Mouse (Mus musculus): Measurements from ENCODE around the gene Pstk. TPM values are rescaled to one million over a fixed set of nuclear protein-coding genes. Genes with fewer than 3 reads are reported as not detected.

Gene Pstk
- 19.5 and 20.4 TPM in 2 replicates for polyA plus RNA-seq (2015; fragmentation: Nextera tagmentation; extraction: Ambion mirVana)

GRCm38 (mm10) chr7:131370648-131371469 is at the start of gene Pstk:
TSS of gene Pstk (plus strand) at chr7:131371141.
- ATAC-seq = peak; percentile 95
- Histone ChIP-seq H3K9me3 (ENCODE audit: low read length) (no peaks in the 10 kb centered on the region), H3K27ac (ENCODE audit: low read depth) (peak within 1 kb of the TSS; percentile 90), H3K4me3 (ENCODE audit: low read depth, low read length) (peak within 1 kb of the TSS; percentile 75), H3K4me1 (ENCODE audit: insufficient read depth) (peaks cover 16% of the 10 kb centered on the region), H3K9ac (replicated peaks) (peak within 1 kb of the TSS; percentile 84), H3K27me3 (ENCODE audit: insufficient read depth, low read length) (no peaks in the 10 kb centered on the region), H3K36me3 (replicated peaks; ENCODE audit: insufficient read depth, low read length) (no peaks in the 10 kb centered on the region), H3K4me2 (ENCODE audit: low read depth, low read length) (peak within 1 kb of the TSS; percentile 91)
- peak; percentile 90 for DNase-seq
- WGBS (ENCODE audit: insufficient replicate concordance) = 4% methylated on average over 47 of the region's 47 CpGs
- TF ChIP-seq CTCF (IDR thresholded peaks at IDR 0.05; ENCODE audit: low read depth) (peak; percentile 96), EP300 (IDR thresholded peaks at IDR 0.05; ENCODE audit: low read depth) (no peak)

- Histone ChIP-seq H3K27ac (ENCODE audit: low read depth) (no peak within 1 kb of the TSS), H3K27me3 (ENCODE audit: insufficient read depth, low read length) (no peaks in the 10 kb centered on the region), H3K4me2 (ENCODE audit: low read depth, low read length) (no peak within 1 kb of the TSS), H3K9ac (replicated peaks) (no peak within 1 kb of the TSS), H3K36me3 (replicated peaks; ENCODE audit: insufficient read depth, low read length) (no peaks in the 10 kb centered on the region), H3K4me1 (ENCODE audit: insufficient read depth) (no peaks in the 10 kb centered on the region), H3K4me3 (ENCODE audit: low read depth, low read length) (no peak within 1 kb of the TSS), H3K9me3 (ENCODE audit: low read length) (no peaks in the 10 kb centered on the region)
- DNase-seq (no peak), ATAC-seq (no peak)
- no peak for TF ChIP-seq CTCF (IDR thresholded peaks at IDR 0.05; ENCODE audit: low read depth)
- no peak for TF ChIP-seq EP300 (IDR thresholded peaks at IDR 0.05; ENCODE audit: low read depth)
- 65% methylated on average over 2 of the region's 2 CpGs for WGBS (ENCODE audit: insufficient replicate concordance)
Observed at GRCm38 (mm10) chr7:131322192-131322591, 48.7 kb upstream of the Pstk start, which contains the start of gene Cuzd1. TSS of gene Cuzd1 (minus strand) at chr7:131322292.

DNA sequence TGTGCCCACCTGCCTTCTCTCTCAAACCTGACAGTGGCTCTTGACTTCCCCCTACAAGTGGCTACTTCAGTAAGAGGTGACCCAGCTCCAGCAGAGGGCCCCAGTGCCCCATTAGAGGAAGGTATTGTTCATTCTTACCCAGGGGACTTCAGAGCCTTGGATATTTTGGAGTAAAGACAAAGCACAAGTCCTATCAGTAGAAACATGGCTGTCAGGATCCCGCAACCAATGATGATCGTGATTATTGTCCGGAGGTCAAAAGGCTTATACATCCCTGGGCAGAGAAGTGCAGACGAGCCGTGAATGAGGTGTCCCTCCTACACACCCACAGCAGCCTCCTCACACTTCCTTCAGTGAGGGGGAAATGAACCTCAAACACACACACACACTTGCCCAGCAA is 43.9 kb upstream of the Pstk start:
- 82% methylated on average over 5 of the region's 5 CpGs for WGBS (ENCODE audit: insufficient replicate concordance)
- no peaks in the 10 kb centered on the region for H3K4me1 ChIP-seq (ENCODE audit: insufficient read depth)
- ATAC-seq (no peak), DNase-seq (no peak)
- H3K9me3 ChIP-seq (ENCODE audit: low read length) = no peaks in the 10 kb centered on the region
- no peaks in the 10 kb centered on the region for H3K27me3 ChIP-seq (ENCODE audit: insufficient read depth, low read length)
- H3K27ac ChIP-seq (ENCODE audit: low read depth) = no peak overlapping the region
- no peaks in the 10 kb centered on the region for H3K36me3 ChIP-seq (replicated peaks; ENCODE audit: insufficient read depth, low read length)
- no peak for TF ChIP-seq EP300 (IDR thresholded peaks at IDR 0.05; ENCODE audit: low read depth)
- 0 out of 2 replicates have a peak, but pooled peaks have one; percentile 14 for TF ChIP-seq CTCF (IDR thresholded peaks at IDR 0.05; ENCODE audit: low read depth)
- H3K4me3 ChIP-seq (ENCODE audit: low read depth, low read length) = no peak overlapping the region
- H3K9ac ChIP-seq (replicated peaks) = no peak overlapping the region
- no peak overlapping the region for H3K4me2 ChIP-seq (ENCODE audit: low read depth, low read length)

- Histone ChIP-seq H3K4me3 (ENCODE audit: low read depth, low read length) (no peak within 1 kb of the TSS), H3K27me3 (ENCODE audit: insufficient read depth, low read length) (no peaks in the 10 kb centered on the region), H3K36me3 (replicated peaks; ENCODE audit: insufficient read depth, low read length) (no peaks in the 10 kb centered on the region), H3K4me2 (ENCODE audit: low read depth, low read length) (no peak within 1 kb of the TSS), H3K4me1 (ENCODE audit: insufficient read depth) (no peaks in the 10 kb centered on the region), H3K9ac (replicated peaks) (no peak within 1 kb of the TSS), H3K9me3 (ENCODE audit: low read length) (no peaks in the 10 kb centered on the region), H3K27ac (ENCODE audit: low read depth) (no peak within 1 kb of the TSS)
- no peak for TF ChIP-seq CTCF (IDR thresholded peaks at IDR 0.05; ENCODE audit: low read depth)
- no peak for TF ChIP-seq EP300 (IDR thresholded peaks at IDR 0.05; ENCODE audit: low read depth)
- 74% methylated on average over 5 of the region's 5 CpGs for WGBS (ENCODE audit: insufficient replicate concordance)
- ATAC-seq = no peak
- DNase-seq = no peak
Observed at GRCm38 (mm10) chr7:131329416-131329815, 41.5 kb upstream of the Pstk start, which contains the start of gene Fam24b. TSS of gene Fam24b (minus strand) at chr7:131329516.

DNA sequence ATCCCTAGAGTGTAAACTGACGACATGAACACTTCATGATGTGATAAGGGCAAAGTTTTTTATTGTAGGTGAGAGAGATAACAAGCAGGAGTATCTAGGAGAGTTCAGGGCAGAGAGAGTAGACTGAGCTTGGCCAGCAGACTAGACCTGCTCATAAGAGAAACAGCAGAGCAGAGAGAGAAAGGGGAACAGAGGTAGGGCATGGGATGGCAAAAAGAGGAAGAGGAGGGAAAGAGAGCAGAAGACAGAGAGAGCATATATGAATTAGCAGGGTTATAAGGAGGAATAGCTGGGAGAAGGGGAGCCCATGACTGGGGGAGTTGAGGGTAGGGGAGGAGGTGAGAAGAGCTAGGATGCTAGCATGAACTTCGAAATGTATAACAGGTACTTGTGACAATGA is 39.3 kb upstream of the Pstk start:
- Histone ChIP-seq H3K36me3 (replicated peaks; ENCODE audit: insufficient read depth, low read length) (no peaks in the 10 kb centered on the region), H3K27ac (ENCODE audit: low read depth) (no peak overlapping the region), H3K4me2 (ENCODE audit: low read depth, low read length) (no peak overlapping the region), H3K4me3 (ENCODE audit: low read depth, low read length) (no peak overlapping the region), H3K4me1 (ENCODE audit: insufficient read depth) (no peaks in the 10 kb centered on the region), H3K27me3 (ENCODE audit: insufficient read depth, low read length) (no peaks in the 10 kb centered on the region), H3K9ac (replicated peaks) (no peak overlapping the region), H3K9me3 (ENCODE audit: low read length) (no peaks in the 10 kb centered on the region)
- DNase-seq (no peak), ATAC-seq (no peak)
- TF ChIP-seq EP300 (IDR thresholded peaks at IDR 0.05; ENCODE audit: low read depth) (no peak), CTCF (IDR thresholded peaks at IDR 0.05; ENCODE audit: low read depth) (no peak)
- 62% methylated on average over 2 of the region's 2 CpGs for WGBS (ENCODE audit: insufficient replicate concordance)

DNA sequence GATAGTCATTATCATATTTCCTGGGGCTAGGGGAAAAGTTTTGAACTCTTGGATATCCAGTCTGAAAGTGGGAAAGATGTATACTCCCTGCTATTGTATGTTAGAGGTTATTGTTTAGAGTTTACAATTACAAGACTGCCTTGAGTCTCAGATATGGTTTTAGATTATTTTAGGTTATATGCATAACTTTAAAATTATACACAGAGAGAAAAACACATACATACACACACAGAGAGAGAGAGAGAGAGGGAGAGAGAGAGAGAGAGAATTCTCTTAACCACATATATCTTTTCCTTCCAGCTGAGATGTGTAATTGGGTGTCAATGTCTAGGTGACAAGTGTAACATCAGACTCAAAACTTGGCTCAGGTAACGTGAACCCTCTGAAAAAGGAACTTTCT is 37.4 kb upstream of the Pstk start, which contains the start of gene Fam24a:
Gene Fam24a (plus strand): TSS at position 301 of the 400 bp plus-strand sequence.
- no peaks in the 10 kb centered on the region for H3K9me3 ChIP-seq (ENCODE audit: low read length)
- no peak for ATAC-seq
- H3K9ac ChIP-seq (replicated peaks) = no peak within 1 kb of the TSS
- no peak for TF ChIP-seq CTCF (IDR thresholded peaks at IDR 0.05; ENCODE audit: low read depth)
- H3K4me3 ChIP-seq (ENCODE audit: low read depth, low read length) = no peak within 1 kb of the TSS
- no peaks in the 10 kb centered on the region for H3K4me1 ChIP-seq (ENCODE audit: insufficient read depth)
- 0 out of 2 replicates have a peak, but pooled peaks cover 2% of the 10 kb centered on the region for H3K36me3 ChIP-seq (replicated peaks; ENCODE audit: insufficient read depth, low read length)
- WGBS (ENCODE audit: insufficient replicate concordance) = 41% methylated on average over 1 of the region's 1 CpGs
- H3K4me2 ChIP-seq (ENCODE audit: low read depth, low read length) = no peak within 1 kb of the TSS
- no peak within 1 kb of the TSS for H3K27ac ChIP-seq (ENCODE audit: low read depth)
- DNase-seq = no peak
- no peaks in the 10 kb centered on the region for H3K27me3 ChIP-seq (ENCODE audit: insufficient read depth, low read length)

Data from liver, postnatal 0 days (tissue).